18 mouse cellular contexts compared by ENCODE assay signal in the genomic region with DNA sequence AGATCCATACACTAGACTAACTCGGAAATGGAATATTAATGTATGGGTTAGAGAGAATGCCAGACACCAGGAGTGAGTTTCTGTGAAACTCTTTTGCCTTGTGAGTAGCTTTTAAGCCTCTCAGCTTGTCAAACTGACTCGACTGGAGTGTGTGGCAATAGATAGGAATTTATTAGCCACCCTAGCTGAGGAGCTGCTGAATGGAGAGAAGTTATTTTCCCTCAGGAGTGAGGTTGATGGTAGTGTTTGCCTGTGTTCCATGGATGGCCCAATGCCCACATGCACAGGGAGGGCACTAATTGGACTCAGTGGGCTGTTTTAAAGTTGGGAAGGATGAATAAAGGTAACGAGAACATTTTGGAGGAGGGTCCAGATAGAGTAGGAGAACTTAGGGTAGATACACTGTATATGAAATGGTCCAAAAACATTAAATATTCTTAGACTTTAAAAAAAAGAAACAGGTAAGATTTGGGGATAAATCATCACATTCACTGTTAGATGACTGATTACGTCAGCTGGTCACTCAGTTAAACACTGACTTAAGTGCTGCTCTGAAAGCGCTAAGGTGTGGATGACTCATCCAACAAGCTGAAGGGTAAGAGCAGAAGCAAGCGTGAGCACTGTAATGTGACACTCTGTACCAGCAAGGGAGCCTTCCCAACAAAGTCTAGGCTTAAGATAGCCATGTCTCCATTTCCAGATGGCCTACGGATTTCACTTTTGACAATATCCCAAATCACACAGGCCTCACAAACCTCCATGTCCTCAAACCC.
A peak's percentile ranks its signal among the peaks of the same experiment; 100 is the strongest.
DNase-seq lines count a peak whose midpoint lies in the region; ATAC-seq and TF ChIP-seq lines count a peak whose summit lies in the region.
"Had no signal": no experiment of that assay in that cellular context is flagged by ENCODE, and none has a peak within 500 bp of the region (broad histone marks: within the 10 kb centered on the region; RNA-seq: fewer than 3 reads in every experiment).

No protein-coding gene starts in this region.

- intact Hi-C loops in heart, postnatal 10 days (cut with DNase I), result no loop called here

- no peak overlapping the region for H3K4me2 ChIP-seq in kidney, embryonic 16.5 days (replicated peaks; ENCODE audit: low read depth, low read length)
- no peak overlapping the region for H3K4me2 ChIP-seq in hindbrain, postnatal 0 days (ENCODE audit: low read depth, low read length)
- H3K4me2 ChIP-seq: midbrain, embryonic 12.5 days had no signal

- WGBS in kidney, embryonic 16.5 days, result 75% methylated on average over 7 of the region's 7 CpGs
- 91% methylated on average over 7 of the region's 7 CpGs for WGBS in hindbrain, postnatal 0 days

- H3K4me3 ChIP-seq in kidney, embryonic 16.5 days (ENCODE audit: low read length), result no peak overlapping the region
- H3K4me3 ChIP-seq in hindbrain, postnatal 0 days (ENCODE audit: low read length), result no peak overlapping the region
- H3K4me3 ChIP-seq: midbrain, embryonic 12.5 days had no signal

- no peak overlapping the region for H3K9ac ChIP-seq in kidney, embryonic 16.5 days (replicated peaks; ENCODE audit: low read length)
- no peak overlapping the region for H3K9ac ChIP-seq in hindbrain, postnatal 0 days (replicated peaks; ENCODE audit: low read length)
- H3K9ac ChIP-seq: liver, embryonic 14.5 days; midbrain, embryonic 12.5 days had no signal

- no peak for TF ChIP-seq CTCF in hindbrain, postnatal 0 days (IDR thresholded peaks at IDR 0.05; ENCODE audit: low read depth)

- ATAC-seq in kidney, embryonic 16.5 days (ENCODE audit: low FRiP score, low TSS enrichment), result peak; percentile 70; the same call in 1 of the 2 replicates
- no peak for ATAC-seq in hindbrain, postnatal 0 days
- ATAC-seq: CD4-positive, CD25-positive, alpha-beta regulatory T cell, adult 4 months; hindbrain, embryonic 16.5 days had no signal

- no peak for DNase-seq in kidney, postnatal 25 days
- DNase-seq in 3T3-L1 (ENCODE audit: low read depth, low spot score), result peak; percentile 62
- peak; percentile 52 for DNase-seq in NIH3T3 (ENCODE audit: low read depth)
- DNase-seq in lung, postnatal 25 days (ENCODE audit: low spot score), result peak; percentile 41
- no peak for DNase-seq in hindbrain, postnatal 0 days (ENCODE audit: low spot score)
- DNase-seq in layer of hippocampus, postnatal 10 days (ENCODE audit: low spot score in 2 of 2), result no peak
- no peak for DNase-seq in heart, postnatal 10 days
- DNase-seq: adrenal gland, adult 2 months; cerebellum, adult 9-10 months; heart, adult 18-20 months; heart, postnatal 14 days; left cerebral cortex, postnatal 4 days; right cerebral cortex, postnatal 4 days had no signal

- H3K27me3 ChIP-seq in kidney, embryonic 16.5 days (ENCODE audit: insufficient read depth, low read length), result no peaks in the 10 kb centered on the region
- no peaks in the 10 kb centered on the region for H3K27me3 ChIP-seq in hindbrain, postnatal 0 days (ENCODE audit: insufficient read depth, low read length)
- H3K27me3 ChIP-seq: midbrain, embryonic 12.5 days had no signal

- no peaks in the 10 kb centered on the region for H3K4me1 ChIP-seq in kidney, embryonic 16.5 days (ENCODE audit: insufficient read depth, low read length)
- no peaks in the 10 kb centered on the region for H3K4me1 ChIP-seq in hindbrain, postnatal 0 days (ENCODE audit: insufficient read depth, low read length)
- H3K4me1 ChIP-seq: midbrain, embryonic 12.5 days had no signal

- no peaks in the 10 kb centered on the region for H3K36me3 ChIP-seq in kidney, embryonic 16.5 days (ENCODE audit: insufficient read depth, low read length)
- no peaks in the 10 kb centered on the region for H3K36me3 ChIP-seq in hindbrain, postnatal 0 days (ENCODE audit: insufficient read depth, low read length)
- H3K36me3 ChIP-seq: midbrain, embryonic 12.5 days had no signal

- H3K9me3 ChIP-seq in kidney, embryonic 16.5 days (ENCODE audit: low read length), result no peaks in the 10 kb centered on the region
- no peaks in the 10 kb centered on the region for H3K9me3 ChIP-seq in hindbrain, postnatal 0 days (ENCODE audit: low read length)
- H3K9me3 ChIP-seq: midbrain, embryonic 12.5 days had no signal

- no peak overlapping the region for H3K27ac ChIP-seq in kidney, embryonic 16.5 days (ENCODE audit: low read length)
- no peak overlapping the region for H3K27ac ChIP-seq in hindbrain, postnatal 0 days
- H3K27ac ChIP-seq: liver, embryonic 14.5 days; midbrain, embryonic 12.5 days had no signal

Comparison
In these comparisons a context has a peak if more than half of its experiments do, and no peak if none do; other contexts are left out.
1. DNase-seq: peak in 3T3-L1 (single experiment), NIH3T3 (single experiment) and lung, postnatal 25 days (single experiment); none in kidney, postnatal 25 days (0 of 2), hindbrain, postnatal 0 days (single experiment), layer of hippocampus, postnatal 10 days (0 of 2) and heart, postnatal 10 days (0 of 2).